Mouse (Mus musculus) CD4-positive, CD25-positive, alpha-beta regulatory T cell, adult 4 months (primary cell): Measurements from ENCODE around the gene Card9. TPM values are rescaled to one million over a fixed set of nuclear protein-coding genes. Genes with fewer than 3 reads are reported as not detected.

ENCODE experiments used
- ATAC-seq: one replicate; pipeline ENCODE4 v1.8.0; 2017
- polyA plus RNA-seq, 2 experiments: library from polyadenylated mRNA; unstranded; fragments of 100-300 nt; shearing (Covaris generic); gene quantifications; one replicate each; pipeline ENCODE4 v1.2.1; 2017

Card9 gene
- polyA plus RNA-seq, 2 experiments from 2014 or later, result 0.65 to 0.85 TPM

GRCm38 (mm10) chr2:26325386-26326181 is 35.1 kb downstream of the Card9 start:
- ATAC-seq, result peak; percentile 79

- ATAC-seq, result no peak
Measured at GRCm38 (mm10) chr2:26324917-26325316, 35.8 kb downstream of the Card9 start.

- ATAC-seq, result no peak
Measured at GRCm38 (mm10) chr2:26323589-26324325, 37.0 kb downstream of the Card9 start.

GRCm38 (mm10) chr2:26320245-26321185 is 40.2 kb downstream of the Card9 start:
- no peak for ATAC-seq

GRCm38 (mm10) chr2:26319519-26320244 is 41.0 kb downstream of the Card9 start:
- ATAC-seq, result no peak

GRCm38 (mm10) chr2:26319109-26319508 is 41.6 kb downstream of the Card9 start:
- no peak for ATAC-seq

GRCm38 (mm10) chr2:26317991-26318672 is 42.6 kb downstream of the Card9 start:
- ATAC-seq, result no peak

- ATAC-seq, result no peak
Measured at GRCm38 (mm10) chr2:26317371-26317770, 43.3 kb downstream of the Card9 start.

GRCm38 (mm10) chr2:26316576-26317246 is 44.0 kb downstream of the Card9 start:
- no peak for ATAC-seq

- ATAC-seq, result peak; percentile 18
Measured at GRCm38 (mm10) chr2:26315925-26316311, 44.8 kb downstream of the Card9 start.

- peak; percentile 70 for ATAC-seq
Measured at GRCm38 (mm10) chr2:26315072-26315924, 45.4 kb downstream of the Card9 start, which contains the start of gene Gpsm1. Gpsm1 (plus strand) TSS chr2:26315515.

GRCm38 (mm10) chr2:26314281-26315071 is 46.2 kb downstream of the Card9 start:
- ATAC-seq, result no peak

GRCm38 (mm10) chr2:26313394-26313793 is 47.3 kb downstream of the Card9 start:
- no peak for ATAC-seq

- no peak for ATAC-seq
Measured at GRCm38 (mm10) chr2:26312812-26313211, 47.9 kb downstream of the Card9 start.

GRCm38 (mm10) chr2:26311936-26312335 is 48.8 kb downstream of the Card9 start:
- no peak for ATAC-seq

GRCm38 (mm10) chr2:26309739-26310138 is 51.0 kb downstream of the Card9 start:
- ATAC-seq, result no peak

GRCm38 (mm10) chr2:26306702-26307101 is 54.0 kb downstream of the Card9 start:
- no peak for ATAC-seq

GRCm38 (mm10) chr2:26305555-26305954 is 55.2 kb downstream of the Card9 start:
- no peak for ATAC-seq

- no peak for ATAC-seq
Measured at GRCm38 (mm10) chr2:26304711-26305110, 56.0 kb downstream of the Card9 start.
